Mouse (Mus musculus) left cerebral cortex, postnatal 36 days (tissue): ENCODE results near the gene B4galt1. TPM values are rescaled to one million over a fixed set of nuclear protein-coding genes. Genes with fewer than 3 reads are reported as not detected.
"Not testable (repeated sequence)": the region's sequence is repeated elsewhere in the genome, so short reads cannot be mapped to it uniquely, and the experiment has no call there.

Experiments used
- DNase-seq, 2 experiments: peaks; one replicate each; pipeline ENCODE4 v3.0.0; 2021 to 2022; ENCODE audit warnings: low spot score in 2 of 2, mixed read lengths in 1 of 2
- intact Hi-C: fragments of 180-260 bp; cut with DNase I; formaldehyde crosslinking; loops from one replicate; pipeline ENCODE4 v1.15.1; 2025
- total RNA-seq, 2 experiments: library from RNA; stranded (reverse); gene quantifications; 2 replicates each; pipeline ENCODE4 v1.2.3; 2021

Gene B4galt1
- total RNA-seq, 2 experiments from 2014 or later = 4.1 to 5.1 TPM

- DNase-seq = no peak
- intact Hi-C loops = no loop called here
Observed at GRCm38 (mm10) chr4:40824505-40824904, 29.3 kb downstream of the B4galt1 start.

- DNase-seq = no peak
- intact Hi-C loops = no loop called here
Observed at GRCm38 (mm10) chr4:40823664-40824063, 30.1 kb downstream of the B4galt1 start.

- no peak for DNase-seq
- intact Hi-C loops = no loop called here
Observed at GRCm38 (mm10) chr4:40823151-40823550, 30.7 kb downstream of the B4galt1 start.

- DNase-seq = no peak
- intact Hi-C loops = no loop called here
Observed at GRCm38 (mm10) chr4:40821303-40822023, 32.3 kb downstream of the B4galt1 start.

GRCm38 (mm10) chr4:40820903-40821302 is 32.9 kb downstream of the B4galt1 start:
- DNase-seq = no peak
- intact Hi-C loops = no loop called here

- DNase-seq = no peak
- intact Hi-C loops = no loop called here
Observed at GRCm38 (mm10) chr4:40820024-40820423, 33.8 kb downstream of the B4galt1 start.

- intact Hi-C loops = no loop called here
- DNase-seq = no peak
Observed at GRCm38 (mm10) chr4:40819151-40819550, 34.7 kb downstream of the B4galt1 start.

- intact Hi-C loops = no loop called here
- DNase-seq = no peak
Observed at GRCm38 (mm10) chr4:40818421-40818820, 35.4 kb downstream of the B4galt1 start.

GRCm38 (mm10) chr4:40817936-40818335 is 35.9 kb downstream of the B4galt1 start:
- no peak for DNase-seq
- intact Hi-C loops = no loop called here

- DNase-seq = no peak
- intact Hi-C loops = no loop called here
Observed at GRCm38 (mm10) chr4:40815775-40816372, 37.9 kb downstream of the B4galt1 start.

GRCm38 (mm10) chr4:40815120-40815519 is 38.7 kb downstream of the B4galt1 start:
- no peak for DNase-seq
- intact Hi-C loops = no loop called here

GRCm38 (mm10) chr4:40814359-40814758 is 39.4 kb downstream of the B4galt1 start:
- intact Hi-C loops = no loop called here
- no peak for DNase-seq

GRCm38 (mm10) chr4:40812891-40813290 is 40.9 kb downstream of the B4galt1 start:
- intact Hi-C loops = no loop called here
- no peak for DNase-seq

- intact Hi-C loops = no loop called here
- no peak for DNase-seq
Observed at GRCm38 (mm10) chr4:40810481-40810880, 43.3 kb downstream of the B4galt1 start.

GRCm38 (mm10) chr4:40807382-40807781 is 46.4 kb downstream of the B4galt1 start:
- intact Hi-C loops = no loop called here
- no peak for DNase-seq

- intact Hi-C loops = no loop called here
- DNase-seq = no peak
Observed at GRCm38 (mm10) chr4:40805401-40805800, 48.4 kb downstream of the B4galt1 start.

GRCm38 (mm10) chr4:40802787-40803186 is 51.0 kb downstream of the B4galt1 start:
- no peak for DNase-seq
- intact Hi-C loops = no loop called here

- no peak for DNase-seq
- intact Hi-C loops = no loop called here
Observed at GRCm38 (mm10) chr4:40801908-40802307, 51.9 kb downstream of the B4galt1 start.

- intact Hi-C loops = no loop called here
- DNase-seq = no peak
Observed at GRCm38 (mm10) chr4:40800873-40801272, 52.9 kb downstream of the B4galt1 start.

GRCm38 (mm10) chr4:40798833-40799555 is 54.8 kb downstream of the B4galt1 start:
- DNase-seq, intact Hi-C loops: not testable (repeated sequence)

- no peak for DNase-seq
- intact Hi-C loops = no loop called here
Observed at GRCm38 (mm10) chr4:40795761-40796160, 58.0 kb downstream of the B4galt1 start.
